Mouse (Mus musculus): ENCODE measurements around the gene Rsph1. TPM values are rescaled to one million over a fixed set of nuclear protein-coding genes. Genes with fewer than 3 reads are reported as not detected.

Rsph1 gene
- polyA plus RNA-seq, 1 experiment = 0.30 TPM

DNA sequence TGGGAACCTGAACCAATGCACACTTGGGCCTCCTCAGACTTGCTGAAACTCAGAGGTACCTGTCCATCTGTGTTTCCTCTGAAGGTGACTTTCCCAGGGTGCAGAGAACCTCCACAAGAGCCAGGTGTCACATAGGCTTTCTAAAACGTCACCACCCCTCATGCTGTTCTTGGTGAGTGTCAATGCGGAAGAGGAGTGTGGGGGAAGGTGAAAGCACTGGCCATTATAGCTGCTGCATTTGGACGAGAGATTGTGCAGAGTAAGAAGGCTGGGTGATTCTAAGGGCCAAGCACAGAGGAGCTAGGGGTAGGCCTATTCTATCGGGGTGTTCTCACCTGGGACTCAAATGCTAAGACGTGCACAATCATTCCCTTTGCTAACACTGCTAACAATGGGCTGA is 23.2 kb downstream of the Rsph1 start:
- H3K4me2 ChIP-seq (ENCODE audit: low read depth) = no peak overlapping the region

DNA sequence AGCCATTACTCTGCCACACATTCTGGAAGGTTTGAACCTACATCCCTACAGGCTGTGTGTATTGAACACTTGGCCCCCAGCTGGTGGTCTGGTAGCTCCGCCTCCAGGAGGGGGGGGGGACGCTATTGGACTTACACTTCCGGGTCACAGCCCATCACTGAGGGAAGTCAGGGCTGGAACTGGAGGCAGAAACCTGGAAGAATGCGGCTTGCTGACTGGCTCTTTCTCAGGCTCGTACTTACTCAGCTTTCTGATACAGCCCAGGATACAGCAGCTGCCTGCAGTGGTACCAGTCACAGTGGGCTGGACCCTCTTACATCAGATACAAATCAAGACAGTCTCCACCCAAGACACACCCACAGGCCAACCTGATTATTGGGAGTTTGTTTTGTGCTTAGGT is 30.0 kb downstream of the Rsph1 start:
- H3K79me2 ChIP-seq (ENCODE audit: control insufficient read depth, insufficient read depth) = no peaks in the 10 kb centered on the region
- no peak overlapping the region for H3K4me3 ChIP-seq
- peaks cover 10% of the 10 kb centered on the region for H3K27me3 ChIP-seq (ENCODE audit: control insufficient read depth, insufficient read depth, insufficient read length)
- H3K4me2 ChIP-seq (ENCODE audit: low read depth) = no peak overlapping the region
- H3K36me3 ChIP-seq (ENCODE audit: control insufficient read depth, insufficient read depth) = no peaks in the 10 kb centered on the region
- no peak overlapping the region for H3ac ChIP-seq (ENCODE audit: control insufficient read depth, insufficient read length)
- TF ChIP-seq MYOG (IDR thresholded peaks at IDR 0.05; ENCODE audit: control insufficient read depth in 1 of 3, insufficient read depth in 1 of 3, insufficient read length in 2 of 3, low read depth in 2 of 3) = no peak
- TF ChIP-seq USF1 (IDR thresholded peaks at IDR 0.05; ENCODE audit: low read depth) = no peak
- no peak for TF ChIP-seq E2F4 (IDR thresholded peaks at IDR 0.05; ENCODE audit: insufficient read depth)
- no peak for TF ChIP-seq SRF (IDR thresholded peaks at IDR 0.05; ENCODE audit: control insufficient read depth, insufficient read length, low read depth)

More for the DNA sequence above, 23.2 kb downstream of the Rsph1 start:
- Histone ChIP-seq H3K4me3 (no peak overlapping the region), H3K27me3 (ENCODE audit: control insufficient read depth, insufficient read depth, insufficient read length) (peaks cover 8% of the 10 kb centered on the region), H3ac (ENCODE audit: control insufficient read depth, insufficient read length) (no peak overlapping the region), H3K79me2 (ENCODE audit: control insufficient read depth, insufficient read depth) (no peaks in the 10 kb centered on the region), H3K36me3 (ENCODE audit: control insufficient read depth, insufficient read depth) (no peaks in the 10 kb centered on the region)
- TF ChIP-seq USF1 (IDR thresholded peaks at IDR 0.05; ENCODE audit: low read depth) (no peak), MYOG (IDR thresholded peaks at IDR 0.05; ENCODE audit: control insufficient read depth in 1 of 3, insufficient read depth in 1 of 3, insufficient read length in 2 of 3, low read depth in 2 of 3) (no peak), CEBPB (IDR thresholded peaks at IDR 0.05; ENCODE audit: insufficient read depth, poor library complexity, severe bottlenecking) (no peak), E2F4 (IDR thresholded peaks at IDR 0.05; ENCODE audit: insufficient read depth) (no peak), TCF3 (IDR thresholded peaks at IDR 0.05; ENCODE audit: insufficient read length, low read depth) (no peak), SRF (IDR thresholded peaks at IDR 0.05; ENCODE audit: control insufficient read depth, insufficient read length, low read depth) (no peak), MYOD1 (IDR thresholded peaks at IDR 0.05; ENCODE audit: control insufficient read depth in 1 of 3, insufficient read length in 2 of 3, low read depth in 2 of 3) (no peak), MAX (IDR thresholded peaks at IDR 0.05; ENCODE audit: low read depth) (no peak), POLR2AphosphoS2 (IDR thresholded peaks at IDR 0.05; ENCODE audit: insufficient read length, low read depth) (no peak)

DNA sequence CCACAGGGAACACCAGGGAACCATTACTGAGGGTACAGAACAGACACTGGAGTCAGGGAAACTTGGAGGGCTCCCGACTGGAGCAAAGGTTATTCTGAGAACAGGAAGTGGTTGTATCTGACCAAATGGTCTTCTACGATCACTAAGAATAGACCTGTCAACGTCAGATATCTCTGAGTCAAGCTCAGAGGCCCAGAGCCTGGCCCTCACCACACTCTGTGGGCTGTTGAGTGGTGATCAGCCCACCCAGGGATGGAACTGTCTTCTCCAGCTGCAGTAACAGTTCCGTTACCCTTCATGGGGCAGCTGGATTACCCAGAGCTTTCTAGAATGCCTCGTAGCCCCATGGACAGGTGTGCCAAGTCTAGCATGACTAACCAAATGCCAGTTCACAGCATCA is 31.9 kb downstream of the Rsph1 start:
- Histone ChIP-seq H3K27me3 (ENCODE audit: control insufficient read depth, insufficient read depth, insufficient read length) (peaks cover 10% of the 10 kb centered on the region), H3K36me3 (ENCODE audit: control insufficient read depth, insufficient read depth) (no peaks in the 10 kb centered on the region), H3K4me3 (no peak overlapping the region), H3ac (ENCODE audit: control insufficient read depth, insufficient read length) (no peak overlapping the region), H3K4me2 (ENCODE audit: low read depth) (no peak overlapping the region), H3K79me2 (ENCODE audit: control insufficient read depth, insufficient read depth) (no peaks in the 10 kb centered on the region)
- no peak for TF ChIP-seq MAX (IDR thresholded peaks at IDR 0.05; ENCODE audit: low read depth)
- no peak for TF ChIP-seq POLR2A (IDR thresholded peaks at IDR 0.05; ENCODE audit: insufficient read length, low read depth)
- no peak for TF ChIP-seq USF1 (IDR thresholded peaks at IDR 0.05; ENCODE audit: low read depth)
- TF ChIP-seq REST (IDR thresholded peaks at IDR 0.05; ENCODE audit: insufficient read depth, insufficient read length) = no peak
- no peak for TF ChIP-seq E2F4 (IDR thresholded peaks at IDR 0.05; ENCODE audit: insufficient read depth)
- TF ChIP-seq TCF12 (IDR thresholded peaks at IDR 0.05; ENCODE audit: insufficient read depth, poor library complexity, severe bottlenecking) = no peak
- no peak for TF ChIP-seq MYOG (IDR thresholded peaks at IDR 0.05; ENCODE audit: control insufficient read depth in 1 of 3, insufficient read depth in 1 of 3, insufficient read length in 2 of 3, low read depth in 2 of 3)
- TF ChIP-seq MYOD1 (IDR thresholded peaks at IDR 0.05; ENCODE audit: control insufficient read depth in 1 of 3, insufficient read length in 2 of 3, low read depth in 2 of 3) = no peak
- no peak for TF ChIP-seq SRF (IDR thresholded peaks at IDR 0.05; ENCODE audit: control insufficient read depth, insufficient read length, low read depth)
- TF ChIP-seq CEBPB (IDR thresholded peaks at IDR 0.05; ENCODE audit: insufficient read depth, poor library complexity, severe bottlenecking) = no peak
- no peak for TF ChIP-seq TCF3 (IDR thresholded peaks at IDR 0.05; ENCODE audit: insufficient read length, low read depth)
- TF ChIP-seq POLR2AphosphoS2 (IDR thresholded peaks at IDR 0.05; ENCODE audit: insufficient read length, low read depth) = no peak

DNA sequence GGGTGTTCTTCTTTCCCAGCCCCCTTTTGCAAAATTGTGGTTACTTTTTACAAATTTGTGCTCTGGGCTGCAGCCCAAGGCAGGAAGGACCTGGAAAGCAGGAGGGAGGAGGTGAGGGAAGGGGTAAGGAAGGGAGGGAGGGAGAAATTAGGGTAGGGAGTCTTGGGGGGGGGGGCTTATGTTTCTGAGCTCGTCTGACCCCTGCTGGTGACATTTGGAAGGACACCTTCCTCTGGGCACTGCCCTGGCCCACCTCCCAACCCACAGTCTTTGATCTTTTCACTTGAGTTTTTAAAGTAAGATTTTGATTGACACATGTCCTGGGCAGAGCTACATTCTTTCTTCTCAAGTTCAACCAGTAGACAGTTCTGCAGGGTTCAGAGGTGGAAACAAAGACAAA is 34.4 kb downstream of the Rsph1 start:
- Histone ChIP-seq H3K27me3 (ENCODE audit: control insufficient read depth, insufficient read depth, insufficient read length) (peaks cover 6% of the 10 kb centered on the region), H3K4me3 (no peak overlapping the region), H3K4me2 (ENCODE audit: low read depth) (no peak overlapping the region), H3K36me3 (ENCODE audit: control insufficient read depth, insufficient read depth) (no peaks in the 10 kb centered on the region), H3K79me2 (ENCODE audit: control insufficient read depth, insufficient read depth) (no peaks in the 10 kb centered on the region), H3ac (ENCODE audit: control insufficient read depth, insufficient read length) (no peak overlapping the region)
- no peak for TF ChIP-seq TCF12 (IDR thresholded peaks at IDR 0.05; ENCODE audit: insufficient read depth, poor library complexity, severe bottlenecking)
- no peak for TF ChIP-seq SRF (IDR thresholded peaks at IDR 0.05; ENCODE audit: control insufficient read depth, insufficient read length, low read depth)
- no peak for TF ChIP-seq CEBPB (IDR thresholded peaks at IDR 0.05; ENCODE audit: insufficient read depth, poor library complexity, severe bottlenecking)
- no peak for TF ChIP-seq POLR2A (IDR thresholded peaks at IDR 0.05; ENCODE audit: insufficient read length, low read depth)
- TF ChIP-seq POLR2AphosphoS2 (IDR thresholded peaks at IDR 0.05; ENCODE audit: insufficient read length, low read depth) = no peak
- no peak for TF ChIP-seq E2F4 (IDR thresholded peaks at IDR 0.05; ENCODE audit: insufficient read depth)
- no peak for TF ChIP-seq MYOG (IDR thresholded peaks at IDR 0.05; ENCODE audit: control insufficient read depth in 1 of 3, insufficient read depth in 1 of 3, insufficient read length in 2 of 3, low read depth in 2 of 3)
- TF ChIP-seq TCF3 (IDR thresholded peaks at IDR 0.05; ENCODE audit: insufficient read length, low read depth) = no peak
- no peak for TF ChIP-seq USF1 (IDR thresholded peaks at IDR 0.05; ENCODE audit: low read depth)
- TF ChIP-seq MYOD1 (IDR thresholded peaks at IDR 0.05; ENCODE audit: control insufficient read depth in 1 of 3, insufficient read length in 2 of 3, low read depth in 2 of 3) = no peak
- TF ChIP-seq REST (IDR thresholded peaks at IDR 0.05; ENCODE audit: insufficient read depth, insufficient read length) = no peak
- no peak for TF ChIP-seq MAX (IDR thresholded peaks at IDR 0.05; ENCODE audit: low read depth)

DNA sequence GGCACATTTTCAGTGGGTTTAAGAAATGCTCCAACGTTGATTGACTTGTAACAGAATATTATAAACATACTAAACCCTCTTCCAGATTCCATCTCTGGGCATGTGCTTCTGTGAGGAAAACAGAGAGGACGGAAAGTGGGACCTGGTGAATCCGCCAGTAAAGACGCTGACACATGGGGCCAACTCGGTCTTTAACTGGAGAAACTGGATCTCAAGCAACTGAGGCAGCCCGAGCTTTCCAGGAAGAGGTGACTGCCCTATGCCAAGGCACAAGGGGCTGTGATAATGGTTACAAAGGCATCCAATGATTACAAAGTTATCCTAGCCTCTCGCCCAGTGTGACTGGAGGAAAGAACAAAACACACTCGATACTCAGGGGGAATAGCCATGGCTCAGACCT is 36.0 kb downstream of the Rsph1 start:
- H3K4me3 ChIP-seq = no peak overlapping the region
- no peaks in the 10 kb centered on the region for H3K79me2 ChIP-seq (ENCODE audit: control insufficient read depth, insufficient read depth)
- no peak overlapping the region for H3K4me2 ChIP-seq (ENCODE audit: low read depth)
- no peaks in the 10 kb centered on the region for H3K36me3 ChIP-seq (ENCODE audit: control insufficient read depth, insufficient read depth)
- TF ChIP-seq MAX (IDR thresholded peaks at IDR 0.05; ENCODE audit: low read depth) (no peak), MYOG (IDR thresholded peaks at IDR 0.05; ENCODE audit: control insufficient read depth in 1 of 3, insufficient read depth in 1 of 3, insufficient read length in 2 of 3, low read depth in 2 of 3) (no peak), TCF3 (IDR thresholded peaks at IDR 0.05; ENCODE audit: insufficient read length, low read depth) (no peak), USF1 (IDR thresholded peaks at IDR 0.05; ENCODE audit: low read depth) (no peak), POLR2AphosphoS2 (IDR thresholded peaks at IDR 0.05; ENCODE audit: insufficient read length, low read depth) (no peak)
- H3ac ChIP-seq (ENCODE audit: control insufficient read depth, insufficient read length) = no peak overlapping the region
- H3K27me3 ChIP-seq (ENCODE audit: control insufficient read depth, insufficient read depth, insufficient read length) = no peaks in the 10 kb centered on the region
